Mouse (Mus musculus) ES-E14 (cell line): ENCODE measurements at regions not wholly inside any gene's neighbourhood (a gene's known extent, or its start where the extent isn't known, plus 50 kb on each side); places are given as distances from the start of the nearest gene placed in this dataset.

ENCODE experiments used
- HCFC1 ChIP-seq: IDR thresholded peaks from 2 replicates; pipeline ENCODE4 v1.6.1; 2012; ENCODE audit warnings: low read length, inconsistent platforms, borderline replicate concordance; ENCODE audit not compliant: insufficient read depth
- MAFK ChIP-seq: IDR thresholded peaks from 2 replicates; pipeline ENCODE4 v1.6.1; 2014; ENCODE audit warnings: mild to moderate bottlenecking, low read depth, low read length, inconsistent platforms; ENCODE audit not compliant: insufficient read depth
- ZNF384 ChIP-seq: IDR thresholded peaks from 2 replicates; pipeline ENCODE4 v1.6.1; 2012; ENCODE audit warnings: low read depth, low read length, inconsistent platforms

- TF ChIP-seq ZNF384 (no peak), HCFC1 (no peak), MAFK (no peak)
Measured at GRCm38 (mm10) chr1:141926194-141926593, 1680.2 kb downstream of the Kcnt2 start.
